ENCODE assay signal across 19 mouse cellular contexts in the genomic region with DNA sequence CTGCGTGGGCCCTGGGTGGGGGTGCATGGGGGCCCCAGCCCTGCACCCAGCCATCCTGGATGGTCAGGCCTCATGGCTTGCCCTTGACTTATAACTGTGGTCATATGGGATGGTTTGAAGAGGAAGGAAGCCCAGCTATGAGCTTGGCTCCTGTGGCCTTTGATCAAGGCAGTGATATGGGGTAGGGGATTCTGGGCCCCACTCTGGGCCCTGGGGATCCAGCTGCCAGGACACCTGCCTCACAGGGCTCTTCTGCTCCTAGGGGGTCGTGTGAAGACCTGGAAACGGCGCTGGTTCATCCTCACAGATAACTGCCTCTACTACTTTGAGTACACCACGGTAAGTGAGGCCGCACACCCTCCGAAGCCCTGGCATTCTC. TPM values are rescaled to one million over a fixed set of nuclear protein-coding genes. Genes with fewer than 3 reads are reported as not detected.
DNase-seq lines count a peak whose midpoint lies in the region; ATAC-seq and TF ChIP-seq lines count a peak whose summit lies in the region.
"Had no signal": no experiment of that assay in that cellular context is flagged by ENCODE, and none has a peak within 500 bp of the region (broad histone marks: within the 10 kb centered on the region; RNA-seq: fewer than 3 reads in every experiment).

No protein-coding gene starts in this region.

- H3K36me3 ChIP-seq in heart, embryonic 11.5 days (ENCODE audit: control insufficient read depth, insufficient read depth, low read length): peaks cover 13% of the 10 kb centered on the region; the same call in 1 of the 2 replicates
- H3K36me3 ChIP-seq in heart, postnatal 0 days (replicated peaks; ENCODE audit: control insufficient read depth, insufficient read depth, low read length): peaks cover 63% of the 10 kb centered on the region
- peaks cover 95% of the 10 kb centered on the region for H3K36me3 ChIP-seq in kidney, embryonic 15.5 days
- peaks cover 79% of the 10 kb centered on the region for H3K36me3 ChIP-seq in kidney, embryonic 14.5 days (ENCODE audit: control insufficient read depth, insufficient read depth, low read length)
- peaks cover 34% of the 10 kb centered on the region for H3K36me3 ChIP-seq in intestine, embryonic 15.5 days

- 0 out of 2 replicates have a peak overlapping the region, but pooled peaks have one; percentile 16 for H3K9ac ChIP-seq in heart, embryonic 11.5 days (ENCODE audit: low read depth, low read length)
- no peak overlapping the region for H3K9ac ChIP-seq in heart, postnatal 0 days (replicated peaks; ENCODE audit: low read depth, low read length)
- no peak overlapping the region for H3K9ac ChIP-seq in kidney, embryonic 15.5 days
- H3K9ac ChIP-seq in kidney, embryonic 14.5 days (ENCODE audit: low read depth, low read length): no peak overlapping the region
- no peak overlapping the region for H3K9ac ChIP-seq in intestine, embryonic 15.5 days
- H3K9ac ChIP-seq: forebrain, embryonic 15.5 days; lung, embryonic 14.5 days; midbrain, embryonic 12.5 days had no signal

- no peak for TF ChIP-seq EP300 in heart, postnatal 0 days (IDR thresholded peaks at IDR 0.05; ENCODE audit: low read depth)

- no peak overlapping the region for H3K4me2 ChIP-seq in heart, embryonic 11.5 days
- no peak overlapping the region for H3K4me2 ChIP-seq in heart, postnatal 0 days (ENCODE audit: low read depth, low read length)
- no peak overlapping the region for H3K4me2 ChIP-seq in kidney, embryonic 15.5 days
- H3K4me2 ChIP-seq in kidney, embryonic 14.5 days (replicated peaks; ENCODE audit: low read depth, low read length): no peak overlapping the region
- no peak overlapping the region for H3K4me2 ChIP-seq in intestine, embryonic 15.5 days (replicated peaks)
- H3K4me2 ChIP-seq: forebrain, embryonic 15.5 days; liver, embryonic 11.5 days; lung, embryonic 14.5 days; midbrain, embryonic 12.5 days had no signal

- H3K4me3 ChIP-seq in heart, embryonic 11.5 days (ENCODE audit: low read depth, low read length): no peak overlapping the region
- no peak overlapping the region for H3K4me3 ChIP-seq in heart, postnatal 0 days (ENCODE audit: low read depth, low read length)
- no peak overlapping the region for H3K4me3 ChIP-seq in kidney, embryonic 15.5 days (replicated peaks)
- no peak overlapping the region for H3K4me3 ChIP-seq in kidney, embryonic 14.5 days (ENCODE audit: low read length)
- no peak overlapping the region for H3K4me3 ChIP-seq in intestine, embryonic 15.5 days (replicated peaks)
- H3K4me3 ChIP-seq: forebrain, embryonic 15.5 days; layer of hippocampus, adult 2 months; midbrain, embryonic 12.5 days had no signal

- H3K4me1 ChIP-seq in heart, embryonic 11.5 days (ENCODE audit: control insufficient read depth, insufficient read depth, low read length): peaks cover 24% of the 10 kb centered on the region
- H3K4me1 ChIP-seq in heart, postnatal 0 days (ENCODE audit: control insufficient read depth, insufficient read depth): peaks cover 5% of the 10 kb centered on the region; the same call in 1 of the 2 replicates
- H3K4me1 ChIP-seq in kidney, embryonic 15.5 days: no peaks in the 10 kb centered on the region
- H3K4me1 ChIP-seq in kidney, embryonic 14.5 days (ENCODE audit: control insufficient read depth, insufficient read depth, low read length): no peaks in the 10 kb centered on the region
- no peaks in the 10 kb centered on the region for H3K4me1 ChIP-seq in intestine, embryonic 15.5 days (replicated peaks)
- H3K4me1 ChIP-seq: midbrain, embryonic 12.5 days had no signal

- DNase-seq in heart, adult 8-10 months (ENCODE audit: low spot score): no peak
- DNase-seq in heart, postnatal 0 days (ENCODE audit: low spot score): no peak
- DNase-seq in heart, postnatal 10 days: no peak
- no peak for DNase-seq in neural tube, embryonic 10.5 days (ENCODE audit: extremely low spot score, low spot score)
- DNase-seq: cerebellum, adult 11 months; cerebellum, adult 9-11 months; gastrocnemius, postnatal 10 days; lung, embryonic 14.5 days had no signal

- ATAC-seq in heart, embryonic 11.5 days (replicated peaks; ENCODE audit: insufficient number of reproducible peaks, low FRiP score, low TSS enrichment): no peak
- no peak for ATAC-seq in heart, postnatal 0 days (ENCODE audit: insufficient read depth, low read depth)
- no peak for ATAC-seq in kidney, embryonic 15.5 days (replicated peaks; ENCODE audit: low FRiP score)
- no peak for ATAC-seq in kidney, embryonic 14.5 days (ENCODE audit: low FRiP score, low TSS enrichment)
- peak; percentile 24; the same call in 1 of the 2 replicates for ATAC-seq in intestine, embryonic 15.5 days
- ATAC-seq: forebrain, embryonic 15.5 days; Patski had no signal

- 83% methylated on average over 7 of the region's 7 CpGs for WGBS in heart, embryonic 11.5 days (ENCODE audit: insufficient replicate concordance)
- 74% methylated on average over 7 of the region's 7 CpGs for WGBS in heart, postnatal 0 days
- 85% methylated on average over 7 of the region's 7 CpGs for WGBS in kidney, embryonic 15.5 days
- 85% methylated on average over 7 of the region's 7 CpGs for WGBS in kidney, embryonic 14.5 days
- WGBS in intestine, embryonic 15.5 days: 85% methylated on average over 7 of the region's 7 CpGs

- TF ChIP-seq CTCF in heart, postnatal 0 days (IDR thresholded peaks at IDR 0.05; ENCODE audit: low read depth): no peak

- no peaks in the 10 kb centered on the region for H3K27me3 ChIP-seq in heart, embryonic 11.5 days (ENCODE audit: control insufficient read depth, insufficient read depth, low read length)
- no peaks in the 10 kb centered on the region for H3K27me3 ChIP-seq in heart, postnatal 0 days (ENCODE audit: control insufficient read depth, insufficient read depth, low read length)
- no peaks in the 10 kb centered on the region for H3K27me3 ChIP-seq in kidney, embryonic 15.5 days
- no peaks in the 10 kb centered on the region for H3K27me3 ChIP-seq in kidney, embryonic 14.5 days (ENCODE audit: control insufficient read depth, insufficient read depth, low read length)
- H3K27me3 ChIP-seq in intestine, embryonic 15.5 days (replicated peaks): no peaks in the 10 kb centered on the region
- H3K27me3 ChIP-seq: CH12.LX; forebrain, embryonic 15.5 days; midbrain, embryonic 12.5 days; Patski had no signal

- H3K9me3 ChIP-seq in heart, embryonic 11.5 days (replicated peaks; ENCODE audit: control insufficient read depth, low read length): no peaks in the 10 kb centered on the region
- H3K9me3 ChIP-seq in heart, postnatal 0 days (replicated peaks; ENCODE audit: control insufficient read depth, low read length): no peaks in the 10 kb centered on the region
- H3K9me3 ChIP-seq in kidney, embryonic 15.5 days (replicated peaks): no peaks in the 10 kb centered on the region
- H3K9me3 ChIP-seq in kidney, embryonic 14.5 days (ENCODE audit: control insufficient read depth, low read length): no peaks in the 10 kb centered on the region
- no peaks in the 10 kb centered on the region for H3K9me3 ChIP-seq in intestine, embryonic 15.5 days
- H3K9me3 ChIP-seq: forebrain, embryonic 15.5 days; G1E; midbrain, embryonic 12.5 days had no signal

- intact Hi-C loops in heart, postnatal 10 days (cut with DNase I): loop anchor here (5.0 kb wide), 1 partner anchor 85 kb away; the partner anchor contains the start of gene Cyth3

- H3K27ac ChIP-seq in heart, embryonic 11.5 days (ENCODE audit: low read depth, low read length): peak overlapping the region; percentile 54; the same call in 1 of the 2 replicates
- 0 out of 2 replicates have a peak overlapping the region, but pooled peaks have one; percentile 54 for H3K27ac ChIP-seq in heart, postnatal 0 days (ENCODE audit: low read depth)
- H3K27ac ChIP-seq in kidney, embryonic 15.5 days: 0 out of 2 replicates have a peak overlapping the region, but pooled peaks have one; percentile 5
- no peak overlapping the region for H3K27ac ChIP-seq in kidney, embryonic 14.5 days (ENCODE audit: low read depth, low read length)
- peak overlapping the region; percentile 41; the same call in 1 of the 2 replicates for H3K27ac ChIP-seq in intestine, embryonic 15.5 days
- H3K27ac ChIP-seq: forebrain, embryonic 15.5 days; midbrain, embryonic 12.5 days had no signal

RNA-seq across cellular contexts. Expression of gene Usp42, which starts 25.3 kb away (rescaled TPM):
- polyA plus RNA-seq in heart, embryonic 11.5 days (2014; fragmentation: Nextera tagmentation; extraction: Ambion mirVana): 14.3 and 16.2 TPM in 2 replicates
- total RNA-seq in heart, adult 8-10 months (2022): 1 to 10 TPM; 5.6 to 7.9 (median 6.9) TPM
- total RNA-seq in heart, postnatal 0 days (2014; rRNA removed; ENCODE audit: low replicate concordance): 6.0 and 8.3 TPM in 2 replicates
- 5.1 and 5.6 TPM in 2 replicates for polyA plus RNA-seq in heart, postnatal 0 days (2015; fragmentation: Nextera tagmentation; extraction: Ambion mirVana)
- total RNA-seq in heart, postnatal 10 days (2021): 10 to 100 TPM in 1 of 2 experiments, 1 to 10 TPM in 1; 9.7 to 11.3 TPM
- polyA plus RNA-seq in kidney, embryonic 15.5 days (2015; fragmentation: Nextera tagmentation; extraction: Ambion mirVana): 17.9 and 19.0 TPM in 2 replicates
- 17.2 and 23.6 TPM in 2 replicates for polyA plus RNA-seq in kidney, embryonic 14.5 days (2014; fragmentation: Nextera tagmentation; extraction: Ambion mirVana)
- 14.8 and 15.4 TPM in 2 replicates for polyA plus RNA-seq in intestine, embryonic 15.5 days (2015; fragmentation: Nextera tagmentation; extraction: Ambion mirVana)
